Mouse (Mus musculus): ENCODE data around the gene Nxt1. TPM values are rescaled to one million over a fixed set of nuclear protein-coding genes. Genes with fewer than 3 reads are reported as not detected.
A peak's percentile ranks its signal among the peaks of the same experiment; 100 is the strongest.

Gene Nxt1
- total RNA-seq (2021), result 10 to 100 TPM; 12.0 to 14.3 TPM
- long read RNA-seq, experiment 1, transcript Nxt1-201 (2 exons, 956 nt), result major isoform, 6 of 16 reads
- long read RNA-seq, experiment 1, partial matches to known transcripts, result 0 of 16 reads
- long read RNA-seq, experiment 1, other reads (novel, unspliced or antisense), result 10 of 16 reads
- long read RNA-seq, experiment 2, transcript Nxt1-201 (2 exons, 956 nt), result major isoform, 6 of 21 reads
- long read RNA-seq, experiment 2, partial matches to known transcripts, result 0 of 21 reads
- long read RNA-seq, experiment 2, other reads (novel, unspliced or antisense), result 12 of 21 reads

DNA sequence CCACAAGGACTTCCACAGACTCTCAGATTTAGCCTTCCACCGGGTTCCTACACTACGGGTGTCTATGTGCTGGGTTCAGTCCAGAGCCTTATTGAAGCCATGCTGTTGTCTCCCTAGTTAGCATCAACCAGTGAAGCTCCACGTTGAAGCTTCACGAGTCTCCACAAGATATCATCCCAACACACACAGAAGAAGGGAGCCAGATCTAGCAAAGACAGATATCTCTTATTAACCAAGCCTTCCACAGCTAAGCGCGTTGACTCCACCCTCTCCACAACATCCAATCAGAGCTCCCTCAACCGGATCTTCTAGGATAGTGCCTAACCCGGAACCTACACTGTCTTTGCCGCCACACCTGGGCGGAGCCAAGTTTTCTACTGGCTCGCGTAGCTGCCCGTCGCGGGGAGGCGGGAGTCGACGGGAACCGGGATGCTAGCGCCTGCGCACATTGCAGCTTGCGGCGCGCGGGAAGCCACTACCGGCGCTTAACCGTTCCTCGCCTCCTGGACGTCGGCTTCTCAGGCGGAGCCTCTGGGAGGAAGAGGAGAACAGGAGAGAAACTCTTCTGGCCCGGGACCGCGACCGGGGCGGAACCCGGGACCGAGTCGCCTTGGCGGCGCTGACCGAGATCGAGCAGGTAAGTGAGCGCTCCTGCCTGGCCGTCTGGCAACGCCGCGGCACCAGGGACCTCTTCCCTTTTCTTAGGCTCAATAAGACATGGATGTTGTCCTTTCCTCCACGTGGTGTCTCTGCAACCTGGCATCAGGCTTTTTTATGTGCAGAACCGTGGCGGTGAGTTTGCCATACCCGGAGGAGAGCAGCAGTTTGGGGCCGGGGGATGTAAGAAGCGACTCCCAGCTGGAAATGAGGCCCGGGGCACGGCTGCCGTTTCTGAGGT lies at the start of gene Nxt1:
TSS of gene Nxt1 (plus strand) at position 403 of the 898 bp plus-strand sequence.
- H3K4me3 ChIP-seq, result peak within 1 kb of the TSS; percentile 73
- peak; percentile 99 for DNase-seq (ENCODE audit: low spot score in 2 of 2)
- peak; percentile 37 for TF ChIP-seq CTCF (conservative IDR thresholded peaks at IDR 0.05)
- peak within 1 kb of the TSS; percentile 88 for H3K27ac ChIP-seq

DNA sequence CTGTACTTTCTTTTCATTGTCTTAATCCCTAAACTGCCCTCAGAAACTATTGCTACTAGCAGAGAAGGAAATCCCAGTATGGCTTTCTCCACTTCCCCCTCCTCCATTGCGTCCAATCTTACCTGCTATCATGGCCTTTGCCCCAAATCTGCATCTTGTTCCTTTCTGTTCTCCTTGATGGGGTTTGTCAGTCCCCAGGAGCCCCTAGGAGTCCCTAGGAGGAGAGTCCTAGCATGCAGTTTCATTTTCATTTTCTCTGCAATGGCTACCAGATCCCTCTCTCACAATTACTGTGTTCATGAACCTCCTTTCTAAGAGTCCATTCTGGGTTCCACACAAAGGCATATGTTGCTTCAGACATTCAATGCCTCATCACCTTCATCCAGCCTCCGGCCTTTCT lies 49.3 kb upstream of the Nxt1 start:
- Histone ChIP-seq H3K4me3 (no peak overlapping the region), H3K27ac (no peak overlapping the region)
- no peak for DNase-seq (ENCODE audit: low spot score in 2 of 2)
- TF ChIP-seq CTCF (conservative IDR thresholded peaks at IDR 0.05), result no peak

DNA sequence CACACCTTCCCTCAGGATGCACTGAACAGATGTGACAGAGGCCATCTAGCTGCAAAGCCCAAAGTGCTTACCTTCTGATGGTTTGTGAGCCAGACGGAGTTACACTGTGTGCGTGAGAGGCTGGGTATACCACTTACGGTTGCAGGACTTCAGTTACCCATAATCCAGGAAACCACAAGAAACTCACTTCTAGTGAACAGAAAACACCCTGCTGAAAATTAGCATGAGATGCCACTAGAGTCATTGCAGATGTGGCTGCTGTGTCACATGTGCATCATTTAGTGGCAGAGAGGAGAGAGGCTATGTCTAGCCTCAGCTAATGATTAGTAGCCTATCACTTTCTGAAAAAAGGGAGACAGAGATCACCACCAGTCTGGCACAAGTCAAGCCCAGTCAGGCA lies 47.9 kb upstream of the Nxt1 start:
- Histone ChIP-seq H3K27ac (no peak overlapping the region), H3K4me3 (no peak overlapping the region)
- no peak for TF ChIP-seq CTCF (conservative IDR thresholded peaks at IDR 0.05)
- DNase-seq (ENCODE audit: low spot score in 2 of 2), result no peak

DNA sequence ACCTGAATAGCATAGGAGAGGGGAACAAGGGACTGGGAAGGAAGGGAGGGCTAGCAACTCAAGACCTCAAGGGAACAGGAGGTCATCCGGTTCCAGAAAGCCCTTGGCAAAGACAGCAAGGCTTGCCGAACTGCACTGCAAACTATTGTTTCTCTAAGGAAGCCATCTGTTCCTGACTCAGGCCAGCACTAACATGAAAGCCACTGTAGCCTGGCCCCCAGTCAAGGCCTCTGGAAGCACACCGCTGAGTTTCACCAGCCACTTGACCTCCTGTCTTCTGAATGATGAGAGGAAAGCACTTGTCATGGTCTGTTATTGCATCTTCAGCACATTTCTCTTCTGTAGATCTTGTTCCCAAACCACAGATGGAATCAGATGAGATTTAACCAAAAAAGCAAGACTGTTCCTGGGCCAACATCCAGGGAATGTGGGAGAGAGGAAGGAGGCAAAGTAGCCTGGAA lies 45.4 kb upstream of the Nxt1 start:
- TF ChIP-seq CTCF (conservative IDR thresholded peaks at IDR 0.05), result no peak
- peak in 1 of 2 experiments; percentile 26 for DNase-seq (ENCODE audit: low spot score in 2 of 2)
- Histone ChIP-seq H3K4me3 (no peak overlapping the region), H3K27ac (peak overlapping the region; percentile 78)

- TF ChIP-seq CTCF (conservative IDR thresholded peaks at IDR 0.05), result no peak
- Histone ChIP-seq H3K27ac (no peak overlapping the region), H3K4me3 (no peak overlapping the region)
- no peak for DNase-seq (ENCODE audit: low spot score in 2 of 2)
These were observed 41.4 kb upstream of the Nxt1 start for GRCm38 (mm10) chr2:148631011-148631410.

DNA sequence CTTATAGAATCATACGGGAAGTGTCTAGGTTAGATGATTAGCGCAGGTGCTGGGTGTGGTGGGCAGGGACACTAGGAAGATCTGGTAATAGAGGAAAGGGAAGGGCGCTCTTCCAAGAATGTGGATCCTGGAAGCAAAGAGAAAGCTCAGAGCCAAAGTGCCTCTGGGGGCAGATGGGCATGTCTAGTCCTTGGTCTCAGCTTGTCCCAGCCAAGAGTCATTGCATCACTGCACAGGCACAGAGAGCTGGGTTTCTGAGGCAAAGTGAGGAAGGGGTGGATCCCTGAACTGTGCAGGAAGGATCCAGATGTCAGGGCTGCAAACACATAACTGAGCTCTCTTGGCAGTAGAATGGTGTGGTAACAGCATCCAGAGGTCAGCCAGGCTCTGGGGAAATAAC lies 40.8 kb upstream of the Nxt1 start:
- no peak for TF ChIP-seq CTCF (conservative IDR thresholded peaks at IDR 0.05)
- no peak for DNase-seq (ENCODE audit: low spot score in 2 of 2)
- H3K27ac ChIP-seq, result no peak overlapping the region
- no peak overlapping the region for H3K4me3 ChIP-seq

DNA sequence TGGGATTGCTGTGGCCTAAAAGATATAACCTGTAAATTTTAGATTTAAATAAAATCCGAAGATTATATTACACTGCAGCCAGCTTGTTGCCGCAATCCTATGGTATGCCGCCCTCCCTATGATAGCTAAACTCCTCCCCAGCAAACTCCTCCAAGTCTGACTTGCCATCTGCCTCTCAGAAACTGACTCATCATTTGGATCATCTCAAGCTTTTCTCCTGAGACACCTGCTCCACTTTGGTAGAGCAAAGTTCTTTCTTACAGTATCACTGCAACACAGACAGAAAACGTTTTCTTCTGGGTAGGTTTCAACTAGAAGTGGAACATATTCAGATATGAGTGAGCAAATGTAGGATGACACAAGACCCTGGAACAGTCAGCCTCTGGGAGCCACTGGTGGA lies 37.9 kb upstream of the Nxt1 start:
- Histone ChIP-seq H3K27ac (peak overlapping the region; percentile 80), H3K4me3 (no peak overlapping the region)
- DNase-seq (ENCODE audit: low spot score in 2 of 2), result peak; percentile 40 to 70
- no peak for TF ChIP-seq CTCF (conservative IDR thresholded peaks at IDR 0.05)

DNA sequence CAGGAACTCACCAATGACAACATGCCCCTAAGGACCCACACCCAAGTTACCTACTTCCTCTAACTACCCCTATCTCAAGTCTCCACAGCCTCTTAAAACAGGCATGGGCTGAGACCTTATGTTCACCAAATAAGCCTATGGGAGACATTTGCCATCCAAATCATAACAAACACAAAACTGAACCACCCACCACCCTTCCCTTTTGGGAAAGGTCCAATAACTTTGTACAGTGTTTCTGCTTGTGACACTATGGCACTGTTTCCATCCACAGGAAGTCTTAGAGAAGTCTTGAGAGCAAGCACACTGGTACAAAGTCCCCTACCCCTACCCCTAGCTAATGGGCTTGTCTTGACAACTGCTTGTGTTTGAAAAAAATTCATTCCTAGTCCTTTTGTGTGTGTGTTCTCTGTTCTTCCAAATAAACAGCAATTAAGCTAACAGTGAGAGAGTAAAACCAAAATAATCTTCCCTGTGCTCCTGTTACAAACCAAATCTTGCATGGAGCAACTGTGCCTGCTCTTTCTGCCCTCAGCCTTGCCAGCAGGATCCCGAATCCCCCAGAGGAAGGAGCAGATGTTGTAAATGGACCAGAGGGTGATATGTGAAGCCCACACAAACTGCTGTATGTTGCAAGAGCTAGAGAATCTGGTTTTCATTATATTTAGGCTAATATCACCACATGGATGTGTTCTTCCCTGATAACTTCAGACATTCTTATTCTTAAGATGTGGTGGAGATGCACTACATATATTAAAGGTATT lies 29.6 kb upstream of the Nxt1 start:
- Histone ChIP-seq H3K27ac (peak overlapping the region; percentile 87), H3K4me3 (no peak overlapping the region)
- no peak for TF ChIP-seq CTCF (conservative IDR thresholded peaks at IDR 0.05)
- DNase-seq (ENCODE audit: low spot score in 2 of 2), result no peak

DNA sequence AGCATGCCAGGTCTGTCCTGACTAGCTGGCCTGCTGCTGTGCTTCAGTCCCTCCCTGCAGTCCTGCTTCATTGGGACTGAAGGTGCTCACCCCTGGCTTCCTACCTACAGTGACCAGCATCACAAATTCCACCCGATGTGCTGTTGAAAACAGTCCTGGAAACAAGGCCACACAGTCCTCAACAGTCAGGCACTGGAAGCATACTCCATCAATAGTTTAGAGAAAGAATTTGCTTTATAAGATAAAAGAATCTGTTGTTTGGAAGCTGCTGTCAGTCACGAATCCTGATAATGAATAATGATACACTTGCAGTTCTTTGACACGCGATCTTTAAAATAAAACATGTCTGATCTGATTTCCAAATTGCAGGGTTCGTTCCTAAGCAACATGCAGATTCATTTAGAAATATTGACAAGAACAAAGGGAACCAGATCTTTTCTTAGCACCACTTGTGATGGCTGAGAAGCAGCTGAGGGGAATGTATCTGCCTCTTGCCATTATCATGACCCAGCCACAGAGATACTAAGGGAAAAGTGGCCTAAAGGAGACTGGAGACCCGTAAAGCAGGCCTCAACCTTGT lies 27.9 kb upstream of the Nxt1 start:
- no peak overlapping the region for H3K4me3 ChIP-seq
- DNase-seq (ENCODE audit: low spot score in 2 of 2), result peak in 1 of 2 experiments; percentile 50
- H3K27ac ChIP-seq, result peak overlapping the region; percentile 87
- TF ChIP-seq CTCF (conservative IDR thresholded peaks at IDR 0.05), result no peak

GRCm38 (mm10) chr2:148650587-148651357 lies 21.6 kb upstream of the Nxt1 start:
- no peak for DNase-seq (ENCODE audit: low spot score in 2 of 2)
- Histone ChIP-seq H3K27ac (peak overlapping the region; percentile 40), H3K4me3 (no peak overlapping the region)
- TF ChIP-seq CTCF (conservative IDR thresholded peaks at IDR 0.05), result no peak

DNA sequence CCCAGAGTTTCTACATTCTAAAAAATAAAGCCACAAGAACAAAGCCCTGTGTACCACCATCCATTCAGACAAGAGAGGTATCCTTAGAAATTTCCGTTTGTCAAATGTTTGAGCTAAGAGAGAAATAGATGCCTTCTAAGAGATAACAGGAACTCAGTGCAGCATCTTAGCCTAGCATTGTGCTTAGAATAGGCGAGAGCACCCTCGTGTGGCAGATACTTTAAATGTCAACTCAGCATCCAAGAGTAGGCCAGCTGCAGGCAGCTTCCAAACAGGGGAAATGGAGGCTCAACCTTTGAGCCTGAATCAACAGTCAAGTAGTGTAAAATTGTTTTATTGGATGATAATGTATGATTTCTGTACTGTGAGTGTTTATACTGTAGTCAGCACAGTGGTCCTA lies 17.4 kb upstream of the Nxt1 start:
- Histone ChIP-seq H3K4me3 (no peak overlapping the region), H3K27ac (no peak overlapping the region)
- DNase-seq (ENCODE audit: low spot score in 2 of 2), result peak; percentile 75 to 78
- peak; percentile 91 for TF ChIP-seq CTCF (conservative IDR thresholded peaks at IDR 0.05)

GRCm38 (mm10) chr2:148663458-148663857 lies 8.9 kb upstream of the Nxt1 start:
- no peak for TF ChIP-seq CTCF (conservative IDR thresholded peaks at IDR 0.05)
- no peak for DNase-seq (ENCODE audit: low spot score in 2 of 2)
- Histone ChIP-seq H3K4me3 (no peak overlapping the region), H3K27ac (no peak overlapping the region)

Measured in layer of hippocampus, adult 2 months (tissue).